Mouse (Mus musculus): ENCODE measurements around the gene Zfp536.

The Zfp536 gene

GRCm38 (mm10) chr7:37602871-37603524, 170.4 kb downstream of the Zfp536 start:
- no peak for DNase-seq

GRCm38 (mm10) chr7:37600318-37600717, 173.1 kb downstream of the Zfp536 start:
- no peak for DNase-seq

DNA sequence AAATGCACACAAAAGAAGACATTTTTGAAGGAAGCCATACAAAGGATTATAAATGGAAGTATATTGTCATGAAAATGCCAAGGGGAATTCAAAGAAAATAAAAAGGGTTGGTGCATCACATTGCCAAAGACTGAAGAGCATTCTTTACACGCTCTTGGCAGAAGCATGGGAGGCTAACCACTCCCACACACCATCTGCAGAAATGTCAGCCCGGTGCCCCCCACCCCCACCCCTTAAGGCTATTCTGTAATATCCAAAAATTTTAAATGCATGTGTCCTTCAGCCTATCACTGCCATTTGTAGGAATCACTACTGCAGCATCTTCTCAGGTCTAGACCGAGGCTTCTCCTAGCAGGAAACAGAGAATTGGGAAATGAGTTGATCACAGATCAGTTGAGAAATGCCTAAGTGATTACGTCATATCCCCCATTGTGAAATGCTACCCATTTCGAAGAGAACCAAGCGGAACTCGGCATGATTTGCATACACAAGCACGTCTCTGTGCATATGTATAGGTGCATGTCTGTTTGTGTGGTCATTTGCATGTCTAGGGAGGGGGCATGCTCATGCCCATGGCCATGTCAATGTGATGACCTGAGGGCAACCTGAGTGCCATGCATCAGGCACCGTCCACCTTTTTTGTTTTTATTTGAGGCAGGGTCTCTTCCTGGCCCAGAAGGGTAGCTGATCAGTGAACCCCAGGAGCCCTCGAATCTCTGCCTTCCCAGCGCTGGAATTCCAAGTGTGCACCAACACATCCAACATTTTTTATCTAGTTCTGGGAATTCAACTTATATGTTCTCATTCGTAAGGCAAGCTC, 179.0 kb downstream of the Zfp536 start:
- DNase-seq, result no peak

DNA sequence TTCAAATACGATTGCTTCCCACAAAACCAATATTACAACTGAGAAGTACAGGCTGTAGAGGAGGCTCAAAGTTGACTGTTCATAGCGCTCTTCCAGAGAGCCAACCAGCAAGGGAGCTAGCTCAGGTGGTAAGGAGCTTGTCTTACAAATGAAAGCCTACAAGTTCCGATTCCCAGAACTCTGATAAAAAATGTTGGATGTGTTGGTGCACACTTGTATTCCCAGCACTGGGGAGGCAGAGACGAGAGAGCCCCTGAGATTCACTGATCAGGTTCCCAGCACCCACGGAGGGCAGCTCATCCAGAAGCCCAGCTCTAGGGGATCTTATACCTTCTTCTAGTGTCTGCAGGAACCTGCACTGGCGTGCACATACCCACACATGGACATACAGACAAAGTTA, 179.9 kb downstream of the Zfp536 start:
- no peak for DNase-seq

- no peak for DNase-seq
Observed at GRCm38 (mm10) chr7:37586694-37587093, 186.7 kb downstream of the Zfp536 start.

DNA sequence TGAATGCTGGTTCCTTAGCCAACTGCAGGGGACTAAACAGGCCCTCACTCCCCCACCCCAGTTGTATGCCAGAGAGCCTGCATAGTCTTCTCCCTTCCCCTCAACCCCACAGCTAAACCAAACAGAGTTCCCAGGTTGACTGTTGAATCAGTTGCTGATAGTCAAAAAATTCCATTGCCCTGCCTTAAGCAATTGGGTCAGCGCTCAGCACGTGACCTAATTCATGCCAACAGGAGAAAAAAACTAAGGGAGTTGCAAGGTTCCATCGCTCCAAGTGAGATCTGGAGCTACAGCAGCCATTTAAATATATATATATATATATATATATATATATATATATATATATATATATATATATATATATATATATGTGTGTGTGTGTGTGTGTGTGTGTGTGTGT, 192.2 kb downstream of the Zfp536 start:
- DNase-seq, result no peak

DNA sequence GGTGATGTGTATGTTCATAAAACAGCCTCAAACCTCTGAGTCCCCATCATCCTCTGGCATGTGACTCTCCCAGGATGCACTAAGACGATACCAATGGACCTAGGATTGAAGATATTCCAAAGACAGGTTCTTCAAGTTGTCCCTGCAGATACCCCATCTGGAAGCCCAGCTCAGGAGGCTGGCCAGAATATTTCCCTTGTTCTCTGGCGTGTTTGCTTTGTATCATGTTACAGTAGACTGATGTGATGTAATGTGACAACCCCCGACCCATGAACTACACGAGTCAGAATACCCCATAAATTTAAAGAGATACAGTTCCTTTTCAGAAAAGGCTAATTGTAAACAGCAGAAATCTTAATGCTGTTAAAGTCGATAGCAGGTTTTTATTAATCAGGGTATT, 192.9 kb downstream of the Zfp536 start:
- DNase-seq, result no peak

- DNase-seq, result no peak
Observed at GRCm38 (mm10) chr7:37572021-37572420, 201.4 kb downstream of the Zfp536 start.

DNA sequence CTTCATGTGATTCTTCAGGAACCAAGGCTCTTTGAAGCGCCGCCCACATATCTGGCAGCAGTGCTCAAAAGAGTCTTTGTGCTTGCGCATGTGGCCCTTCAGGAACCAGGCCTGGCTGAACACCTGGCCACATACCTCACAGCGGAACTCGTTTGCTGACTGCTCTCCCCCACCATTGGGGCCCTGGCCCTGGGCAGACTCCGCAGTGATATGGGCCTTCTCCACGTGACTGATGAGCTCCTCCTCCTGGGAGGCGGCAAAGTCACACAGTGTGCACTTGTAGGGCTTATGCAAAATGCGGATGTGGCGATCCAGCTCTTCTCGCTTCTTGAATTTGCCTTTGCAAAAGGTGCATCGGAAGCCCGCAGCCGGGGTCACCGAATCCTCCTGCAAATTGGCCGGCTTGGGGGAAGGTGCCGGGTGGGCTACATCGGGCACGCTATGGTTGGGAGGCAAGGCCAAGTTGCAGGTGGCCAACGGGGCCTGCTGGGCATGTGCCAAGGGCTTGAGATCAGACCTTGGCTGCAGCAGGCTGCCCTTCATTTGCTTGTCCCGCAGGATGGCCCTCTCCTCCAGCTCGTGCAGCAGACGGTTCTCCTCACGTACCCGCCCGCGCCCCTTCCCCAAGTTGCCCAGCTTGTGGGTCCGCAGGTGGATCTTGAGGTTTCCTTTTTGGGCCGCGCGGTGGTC, 204.5 kb downstream of the Zfp536 start:
- DNase-seq, result no peak

DNA sequence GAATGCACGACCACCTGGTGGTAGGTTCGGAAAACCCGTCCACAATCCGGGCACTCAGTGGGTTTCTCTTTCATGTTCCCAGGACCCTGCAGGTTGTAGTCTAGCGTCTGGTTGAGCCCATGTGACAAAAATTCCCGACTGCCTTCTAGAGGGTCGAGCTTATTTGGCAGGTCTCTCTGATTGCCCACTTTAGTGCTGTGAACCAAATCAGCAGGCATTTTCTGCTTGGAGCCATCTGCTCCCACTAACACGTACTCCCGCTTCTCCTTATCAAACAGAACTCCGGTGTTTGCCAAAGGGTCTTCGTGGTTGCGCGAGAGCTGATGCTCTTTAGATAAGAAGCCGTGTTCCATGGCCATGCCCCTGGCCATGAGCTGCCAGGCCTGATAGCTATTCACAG, 205.4 kb downstream of the Zfp536 start:
- DNase-seq, result no peak

DNA sequence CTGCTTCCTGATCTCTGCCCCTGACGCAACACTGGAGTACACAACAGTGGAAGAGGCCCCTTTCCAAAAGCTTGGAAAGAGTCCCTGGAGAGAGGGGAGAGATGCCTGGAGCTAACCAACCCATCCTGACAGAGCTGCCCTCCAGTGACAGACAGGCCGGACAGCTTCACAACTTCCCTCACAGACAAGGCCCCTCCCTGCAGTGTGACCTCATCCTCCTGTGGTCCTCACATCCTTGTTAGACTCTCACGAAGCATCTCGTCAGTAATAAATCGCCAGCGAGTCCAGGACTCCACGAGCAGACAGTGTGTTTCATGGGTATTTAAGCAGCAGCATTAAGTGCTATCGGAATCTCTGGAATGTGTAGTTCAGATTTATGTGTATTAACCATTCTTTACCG, 207.4 kb downstream of the Zfp536 start:
- no peak for DNase-seq

DNA sequence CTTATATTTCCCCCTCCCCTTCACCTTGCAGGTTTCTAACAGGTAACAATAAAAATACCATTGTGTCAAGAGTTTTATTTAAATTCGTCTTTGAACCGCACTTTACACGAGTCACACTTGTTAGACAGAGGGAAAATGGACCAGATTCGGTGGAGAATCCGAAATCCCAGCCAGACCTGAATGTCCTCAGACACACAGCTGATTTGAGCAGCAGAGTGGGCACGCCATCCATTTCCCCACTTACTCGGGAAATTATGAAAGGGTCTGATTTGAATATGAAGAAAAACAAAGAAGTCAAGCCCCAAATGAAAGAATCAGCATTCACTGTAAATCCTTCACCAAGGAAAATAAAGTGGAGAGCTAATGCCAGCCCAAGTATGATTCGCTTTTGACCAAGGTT, 208.1 kb downstream of the Zfp536 start:
- DNase-seq, result no peak

GRCm38 (mm10) chr7:37564644-37565043, 208.8 kb downstream of the Zfp536 start:
- no peak for DNase-seq

DNA sequence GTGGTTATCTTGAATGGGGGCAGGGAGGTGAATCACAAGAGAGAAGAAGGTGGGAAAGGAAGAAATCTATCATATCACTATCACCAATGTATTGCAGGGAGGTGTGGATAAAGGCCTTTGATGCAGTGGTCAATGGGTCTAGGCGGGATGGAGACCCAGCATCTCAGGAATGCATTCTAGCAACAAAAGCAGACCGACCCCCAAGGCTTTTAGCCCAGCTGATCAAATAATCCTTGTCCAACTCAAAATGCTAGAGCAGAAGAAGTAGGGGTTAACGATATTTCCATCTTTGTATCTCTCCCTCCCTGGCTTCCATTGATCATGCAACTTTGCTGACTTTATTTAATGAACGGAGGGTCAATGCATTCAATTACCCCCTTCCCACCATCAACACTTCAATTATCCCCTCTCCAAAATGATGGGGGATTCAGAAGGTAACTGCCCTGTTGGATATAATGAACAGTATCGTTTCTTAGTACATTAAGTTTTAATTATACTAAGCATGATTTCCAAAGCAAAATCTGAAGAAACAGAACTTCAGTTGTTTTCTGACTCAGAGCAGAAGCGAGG, 209.5 kb downstream of the Zfp536 start:
- no peak for DNase-seq

DNA sequence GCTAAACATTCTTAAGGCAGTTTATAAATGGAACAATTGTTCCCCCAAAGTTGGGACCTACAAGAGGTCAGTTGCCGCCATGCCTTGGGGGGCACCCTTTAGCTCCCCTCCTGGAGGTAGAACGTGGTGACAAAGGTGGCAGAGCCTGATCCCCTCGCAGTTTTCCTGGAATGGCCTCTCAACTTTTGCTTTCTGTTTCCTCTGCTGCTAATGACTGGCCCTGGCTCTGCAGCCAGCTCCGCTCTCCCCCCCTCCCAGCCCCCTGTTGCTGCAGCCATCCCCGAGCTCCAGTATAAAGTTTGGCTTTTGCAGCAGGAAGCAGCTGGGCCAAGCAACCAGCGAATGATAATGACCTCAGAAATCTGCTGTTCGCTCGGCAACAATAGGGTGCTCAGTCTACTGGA, 210.3 kb downstream of the Zfp536 start:
- DNase-seq, result no peak

DNA sequence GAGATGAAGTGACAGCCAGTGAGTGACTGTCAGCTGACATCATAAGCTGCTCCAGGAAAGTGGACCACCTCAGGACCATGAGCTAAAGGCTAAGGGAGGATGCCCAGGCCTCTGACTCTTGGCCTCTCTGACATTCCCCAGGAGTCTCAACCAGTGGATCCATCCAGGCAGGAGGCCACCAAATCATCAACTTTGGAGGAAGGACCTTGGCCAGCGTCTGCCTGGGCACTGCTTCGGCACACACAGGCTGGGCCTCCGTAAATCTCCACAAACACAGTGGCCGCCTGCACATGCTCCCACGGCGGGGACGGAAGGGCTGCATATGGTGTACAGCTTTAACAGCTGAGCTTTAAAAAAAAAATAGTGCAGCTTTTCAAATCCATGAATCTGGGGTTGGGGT, 210.9 kb downstream of the Zfp536 start:
- DNase-seq, result no peak

- no peak for DNase-seq
Observed at GRCm38 (mm10) chr7:37560581-37560980, 212.9 kb downstream of the Zfp536 start.

DNA sequence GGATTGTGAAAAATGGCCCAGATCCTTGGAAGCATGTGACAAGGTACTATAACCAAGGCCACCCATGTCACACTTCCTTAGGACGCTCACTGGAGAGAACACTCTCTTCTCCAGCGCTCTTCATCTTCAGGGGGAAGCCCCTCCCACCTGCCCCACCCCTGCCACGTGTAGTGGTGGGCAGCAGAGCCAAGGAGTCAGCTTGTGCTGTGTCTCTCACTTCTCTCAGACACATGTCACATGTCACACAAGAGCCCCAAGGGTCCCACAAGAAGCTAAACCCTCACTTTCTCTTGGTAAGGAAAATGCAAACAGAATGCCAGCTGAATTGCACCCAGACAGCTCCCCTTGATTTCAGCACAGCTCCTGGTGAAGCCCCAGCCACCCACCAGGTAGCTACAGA, 213.6 kb downstream of the Zfp536 start:
- DNase-seq, result no peak

DNA sequence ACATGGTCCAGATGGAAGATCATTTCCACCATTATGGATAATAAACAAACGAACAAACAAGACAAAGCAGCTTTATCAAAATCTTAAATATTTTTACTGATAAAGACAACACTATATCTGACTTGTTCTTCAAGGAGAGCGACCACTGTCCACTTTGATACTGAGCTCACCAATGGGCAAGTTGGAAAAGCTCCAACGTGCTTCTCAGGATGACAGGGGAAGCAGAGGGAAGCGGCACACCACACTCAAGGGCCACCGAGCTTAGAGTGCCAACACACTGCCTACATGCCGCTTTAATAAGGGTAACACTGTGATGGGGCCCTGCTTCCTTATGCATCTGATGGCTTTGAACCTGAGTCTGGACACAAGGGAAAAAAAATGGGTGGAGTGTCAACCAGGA, 214.1 kb downstream of the Zfp536 start:
- no peak for DNase-seq

DNA sequence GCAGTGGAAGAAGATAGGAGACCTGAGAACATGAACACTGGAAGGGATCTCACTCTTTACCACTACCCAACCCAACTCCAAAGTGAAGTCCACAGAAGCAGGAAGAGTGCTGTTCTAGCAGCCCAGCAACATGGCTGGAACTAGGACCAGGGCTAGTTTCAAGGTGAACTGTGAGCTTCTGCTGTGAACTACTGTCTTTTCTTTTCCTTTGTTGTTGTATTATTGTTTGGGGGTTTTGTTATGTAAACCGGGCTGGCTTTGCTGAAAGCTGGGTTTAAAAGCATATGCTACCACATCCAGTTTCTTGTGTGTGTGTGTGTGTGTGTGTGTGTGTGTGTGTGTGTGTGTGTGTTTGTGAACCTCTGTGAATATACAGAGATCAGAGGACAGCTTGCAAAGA, 216.6 kb downstream of the Zfp536 start:
- DNase-seq, result no peak

DNA sequence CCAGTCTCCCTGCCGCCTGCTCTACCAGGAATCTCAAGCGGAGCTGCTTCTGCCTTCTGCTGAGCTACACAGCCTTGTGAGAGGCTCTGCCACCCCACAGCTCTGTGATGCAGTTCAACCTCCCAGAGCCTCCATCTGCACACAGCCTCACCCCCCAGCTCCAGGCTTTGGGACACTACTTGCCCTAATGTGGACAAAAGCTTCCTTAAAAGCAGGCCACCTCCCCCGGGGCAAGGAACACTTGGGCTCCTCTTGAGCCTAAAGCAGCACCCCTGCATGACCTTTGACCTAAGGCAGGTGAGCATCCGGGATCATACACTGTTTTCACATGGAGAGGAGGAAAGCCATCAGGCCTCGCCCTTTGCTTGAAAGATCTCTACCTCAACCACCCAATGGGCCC, 219.0 kb downstream of the Zfp536 start:
- no peak for DNase-seq

- no peak for DNase-seq
Observed at GRCm38 (mm10) chr7:37553646-37554045, 219.8 kb downstream of the Zfp536 start.

GRCm38 (mm10) chr7:37552384-37552783, 221.1 kb downstream of the Zfp536 start:
- no peak for DNase-seq

- no peak for DNase-seq
Observed at GRCm38 (mm10) chr7:37548805-37549204, 224.6 kb downstream of the Zfp536 start.

All from thymus, adult 18-20 months (tissue).